Mouse (Mus musculus) gastrocnemius, postnatal 25 days (tissue): ENCODE results near the gene Dnah6. TPM values are rescaled to one million over a fixed set of nuclear protein-coding genes. Genes with fewer than 3 reads are reported as not detected.

ENCODE experiments used
- total RNA-seq, 2 experiments: library from RNA; stranded (reverse); gene quantifications; 1 replicate in 1 of 2; 2 replicates in 1 of 2; pipeline ENCODE4 v1.2.3; 2021

Gene Dnah6
- total RNA-seq, 2 experiments from 2014 or later = 0.05 TPM; not detected in 1

Other genes with a start within 250 kb of the Dnah6 start
- gene Suclg1, start 26.7 kb upstream of the Dnah6 start, total RNA-seq = 100 to 1,000 TPM; 357 to 371 TPM
- gene 4931417E11Rik, start 248.0 kb upstream of the Dnah6 start, total RNA-seq = not detected